Mouse (Mus musculus) cerebral cortex, adult 2 months (tissue): Measurements from ENCODE around the gene Snd1.

ENCODE experiments used
- WGBS: fragments of 180-500 bp; shearing (Covaris S2); methylation state at CpG from one replicate; pipeline ENCODE4 v1.1.7; 2018; 5-methylcytosine and 5-hydroxymethylcytosine counted together

The Snd1 gene

DNA sequence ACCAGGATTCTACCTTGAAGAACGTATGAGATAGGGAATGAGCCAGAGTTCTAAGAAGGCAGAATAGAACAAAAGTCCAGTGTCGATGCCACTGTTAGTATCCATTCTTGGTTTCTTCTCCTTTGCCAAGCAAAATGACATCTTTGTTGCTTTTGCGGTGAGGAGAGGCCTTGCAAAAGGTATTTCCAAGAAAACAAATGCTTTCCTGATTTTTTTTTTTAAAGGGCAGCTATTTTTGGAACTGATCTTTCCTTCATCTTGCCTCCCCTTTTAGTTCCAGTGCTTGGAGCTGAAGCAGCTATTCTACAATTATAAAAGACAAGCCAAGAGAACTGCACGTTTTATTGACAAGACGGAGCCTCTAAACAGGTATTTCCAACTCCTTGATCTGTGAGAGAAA, at the start of gene Snd1:
Gene Snd1, plus strand, starts transcription at position 301 of the 400 bp plus-strand sequence.
- 81% methylated on average over 5 of the region's 5 CpGs for WGBS

DNA sequence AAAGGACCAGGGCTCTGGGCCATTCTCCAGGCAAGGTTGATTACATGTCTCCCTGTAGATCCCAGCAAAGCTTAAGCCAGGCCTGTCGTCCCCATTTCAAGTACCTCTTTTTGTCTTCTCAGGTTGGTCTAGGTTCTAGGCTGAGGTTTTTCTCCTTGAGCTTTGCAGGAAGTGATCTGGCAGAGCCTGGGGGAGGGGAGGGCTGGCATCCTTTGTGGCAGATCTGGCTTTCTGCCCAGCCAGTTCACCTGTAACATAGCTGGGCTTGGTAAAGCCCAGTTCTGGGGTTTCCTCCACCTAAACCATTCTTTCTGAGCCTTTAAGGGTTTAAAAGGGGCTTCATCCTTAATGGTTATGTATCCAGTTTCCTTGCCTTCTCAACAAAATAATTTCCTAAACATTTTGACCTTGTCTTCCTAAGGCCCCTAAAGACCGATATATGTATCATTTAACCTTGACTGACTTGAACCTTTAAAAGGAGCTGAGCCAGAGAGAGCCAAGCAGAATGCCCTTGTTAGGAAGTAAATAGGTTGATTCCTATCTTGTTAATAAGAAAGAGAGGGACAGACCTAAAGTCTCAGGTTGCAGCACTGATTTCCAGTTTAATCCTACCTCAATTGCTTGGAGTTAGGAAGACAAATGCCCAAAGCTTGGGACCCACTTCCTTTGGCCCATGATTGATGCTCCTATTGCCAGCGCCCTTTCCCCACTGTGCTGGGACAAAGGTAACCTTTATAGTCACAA, 47.7 kb upstream of the Snd1 start, which contains the start of gene Fscn3:
Gene Fscn3, plus strand, starts transcription at position 694 of the 744 bp plus-strand sequence.
- 78% methylated on average over 3 of the region's 3 CpGs for WGBS

DNA sequence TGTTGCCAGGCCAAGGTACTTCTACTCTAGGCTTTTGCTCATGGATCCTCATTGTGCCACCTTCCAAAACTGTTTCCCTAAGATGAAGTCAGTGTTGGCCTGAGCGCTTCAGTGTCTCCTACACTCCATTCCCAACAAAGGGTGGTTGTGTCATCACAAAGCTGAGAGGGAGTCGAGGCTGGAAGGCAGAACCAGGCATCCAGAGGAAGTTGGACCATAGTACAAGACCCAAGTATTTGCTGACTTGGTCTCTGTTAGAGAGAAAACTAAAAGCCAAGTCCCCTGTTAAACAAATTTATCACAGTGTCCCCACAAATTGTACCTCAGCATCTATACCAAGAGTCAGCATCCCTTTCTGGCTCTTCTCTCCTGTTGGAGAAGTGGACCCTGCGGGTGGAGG, 46.6 kb upstream of the Snd1 start, which contains the start of gene Gcc1:
Gene Gcc1, minus strand, starts transcription at position 101 of the 400 bp plus-strand sequence.
- WGBS, result 75% methylated on average over 3 of the region's 3 CpGs

DNA sequence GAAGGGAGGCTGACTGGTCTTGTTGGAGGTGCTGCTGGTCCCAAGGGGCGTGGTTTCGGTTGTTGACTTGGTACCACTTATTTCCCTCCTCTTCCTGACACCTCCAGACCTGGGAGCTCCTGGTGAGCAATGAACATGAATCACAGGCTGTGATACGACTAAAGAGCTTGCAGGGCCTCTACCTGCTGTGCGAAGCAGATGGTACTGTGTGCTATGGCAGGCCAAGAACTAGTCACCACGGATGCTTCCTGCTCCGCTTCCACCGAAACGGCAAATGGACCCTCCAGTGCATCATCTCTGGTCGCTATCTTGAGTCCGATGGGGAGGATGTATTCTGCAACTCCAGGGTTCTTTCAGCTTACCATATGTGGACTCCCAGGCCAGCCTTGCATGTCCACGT, 45.1 kb upstream of the Snd1 start:
- 87% methylated on average over 11 of the region's 11 CpGs for WGBS

DNA sequence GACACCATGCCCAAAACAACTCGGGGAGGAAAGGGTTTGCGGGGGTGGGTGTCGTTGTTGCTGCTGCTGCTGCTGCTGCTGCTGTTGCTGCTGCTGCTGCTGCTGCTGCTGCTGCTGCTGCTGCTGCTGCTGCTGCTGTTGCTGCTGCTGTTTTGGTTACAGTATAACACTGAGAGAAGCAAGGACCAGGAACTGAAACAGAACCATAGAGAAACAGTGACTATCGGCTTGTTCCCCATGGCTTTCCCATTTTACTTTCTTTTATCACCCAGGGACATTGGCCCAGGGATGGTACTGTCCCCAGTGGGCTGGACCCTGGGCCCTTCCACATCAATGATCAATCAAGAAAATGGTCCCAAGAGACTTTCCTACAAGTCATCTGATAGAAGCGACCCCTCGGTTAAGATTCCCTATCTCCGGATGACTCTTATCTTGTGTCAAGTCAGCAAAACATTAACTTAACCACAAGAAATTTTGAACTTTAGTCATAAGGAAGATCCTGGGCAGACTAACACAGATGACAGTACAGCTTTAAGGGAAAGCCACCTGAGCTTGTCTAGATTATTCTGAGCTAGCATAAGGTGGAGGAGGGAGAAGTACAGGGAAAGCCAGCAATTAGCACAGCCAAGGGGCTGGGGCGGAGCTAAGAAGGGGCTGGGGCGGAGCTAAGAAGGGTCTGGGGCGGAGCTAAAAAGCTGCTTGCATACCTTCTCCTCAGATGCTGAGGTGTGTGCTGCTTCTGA, 44.0 kb upstream of the Snd1 start:
- 80% methylated on average over 10 of the region's 10 CpGs for WGBS

DNA sequence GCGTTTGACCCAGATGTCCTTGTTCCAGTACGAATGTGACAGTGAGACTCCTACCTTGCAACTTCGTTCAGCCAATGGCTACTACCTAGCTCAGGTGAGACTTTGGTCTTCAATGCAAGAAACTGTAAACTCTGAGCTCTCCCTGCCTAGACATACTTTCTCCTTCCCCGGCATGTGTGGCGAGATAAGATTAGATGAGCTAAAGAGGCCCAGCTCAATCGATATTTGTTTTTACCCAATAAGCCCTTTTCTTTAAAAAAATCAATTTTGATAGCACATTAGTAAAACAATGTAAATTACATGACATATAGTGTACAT, 43.4 kb upstream of the Snd1 start:
- 87% methylated on average over 6 of the region's 6 CpGs for WGBS

DNA sequence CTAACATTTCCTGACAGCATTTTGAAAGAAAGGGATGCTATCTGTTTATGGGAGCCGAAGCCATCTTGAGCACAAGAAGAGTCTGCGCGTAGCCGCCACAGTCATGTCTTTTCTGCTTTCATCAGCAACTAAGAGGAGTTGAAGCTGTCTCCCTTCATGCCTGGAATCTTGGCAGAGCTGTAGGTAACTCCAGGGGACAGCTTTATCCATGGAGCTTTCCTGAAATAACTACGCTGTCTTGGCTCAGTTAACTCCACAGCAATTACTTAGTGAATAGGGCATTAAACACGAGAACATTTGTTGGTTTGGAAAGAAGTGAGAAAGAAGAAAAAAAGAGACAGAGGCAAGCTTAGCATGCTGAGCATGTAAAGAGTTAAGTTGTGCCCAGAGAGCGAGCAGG, 27.0 kb upstream of the Snd1 start:
- 41% methylated on average over 7 of the region's 7 CpGs for WGBS

DNA sequence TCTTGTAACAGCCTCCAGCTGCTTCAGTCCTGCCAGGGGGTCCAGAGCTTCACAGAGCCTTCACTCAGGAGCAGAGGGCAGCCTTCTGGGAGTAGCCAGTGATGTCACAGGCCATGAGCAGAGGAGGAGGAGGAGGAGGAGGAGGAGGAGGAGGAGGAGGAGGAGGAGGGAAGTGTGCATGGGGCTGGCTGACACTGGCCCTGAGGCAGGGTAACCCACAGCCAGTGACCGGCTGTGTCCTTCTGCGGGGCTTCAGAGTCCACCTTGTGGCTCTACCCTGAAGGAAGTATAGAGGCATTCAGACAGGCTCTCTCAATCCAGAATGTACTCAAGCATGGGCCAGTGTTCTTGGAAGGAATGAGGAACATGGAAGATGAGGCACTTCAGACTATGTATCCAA, 25.7 kb upstream of the Snd1 start, which contains the start of gene Pax4:
Gene Pax4, minus strand, starts transcription at position 101 of the 400 bp plus-strand sequence.
- WGBS, result 84% methylated on average over 2 of the region's 2 CpGs

DNA sequence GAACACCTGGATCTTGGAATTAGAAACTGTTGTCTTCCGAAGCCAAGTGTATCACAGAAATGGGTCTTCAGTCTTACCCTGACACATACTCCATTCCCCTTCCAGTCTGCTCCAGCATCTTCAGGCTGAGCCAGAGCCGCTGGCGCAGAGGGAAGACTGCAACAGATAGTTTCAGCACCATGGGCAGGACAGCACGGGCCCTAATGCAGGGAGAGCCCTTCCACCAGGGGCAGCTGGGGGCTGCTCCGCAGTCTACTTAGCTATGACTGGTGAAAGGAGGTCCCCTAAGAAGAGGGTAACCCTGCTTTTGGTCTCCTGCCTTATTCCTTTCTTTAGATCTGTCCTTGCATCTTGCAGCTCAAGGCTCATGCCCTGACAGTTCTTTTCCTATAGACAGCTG, 24.5 kb upstream of the Snd1 start:
- WGBS, result 27% methylated on average over 5 of the region's 5 CpGs

DNA sequence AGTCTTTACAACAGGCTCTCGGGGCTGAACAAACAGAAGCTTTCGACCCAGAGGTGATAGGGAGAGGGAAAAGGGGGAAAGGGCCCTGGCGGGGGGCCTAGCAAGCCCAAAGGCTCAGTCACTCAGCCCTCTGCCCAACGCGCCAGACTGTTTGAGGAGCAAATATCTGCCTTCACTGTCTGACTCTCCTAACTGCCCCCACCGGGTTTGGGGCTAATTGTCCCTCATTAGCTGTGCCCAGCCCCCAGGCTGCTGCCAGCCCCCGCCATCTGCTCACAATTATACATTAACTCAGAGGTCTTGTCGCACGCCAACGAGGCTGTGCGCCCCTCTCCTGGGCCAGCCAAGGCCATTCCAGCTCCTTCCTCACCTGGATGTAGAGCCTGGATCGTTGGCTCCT, 24.0 kb upstream of the Snd1 start:
- WGBS, result 7% methylated on average over 12 of the region's 12 CpGs

DNA sequence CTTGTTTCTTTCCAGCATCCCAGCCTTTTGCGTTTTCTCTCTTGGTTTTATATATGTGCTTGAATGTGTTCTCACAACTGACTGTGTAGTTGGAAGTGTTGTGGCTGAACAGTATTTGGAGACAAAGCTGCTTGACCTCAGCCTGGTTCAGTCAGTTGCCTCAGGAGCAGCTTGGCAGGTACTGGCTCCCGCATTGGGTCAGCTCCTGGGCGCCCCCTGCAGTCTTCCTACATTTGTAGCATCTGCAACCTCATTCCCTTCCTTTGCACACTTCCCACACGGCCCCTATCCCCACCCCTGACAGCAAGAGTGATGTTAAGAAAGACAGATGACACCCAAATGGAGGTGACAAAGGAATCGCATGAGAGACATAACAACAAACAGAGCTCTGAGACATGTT, 14.4 kb upstream of the Snd1 start:
- WGBS, result 16% methylated on average over 5 of the region's 5 CpGs

DNA sequence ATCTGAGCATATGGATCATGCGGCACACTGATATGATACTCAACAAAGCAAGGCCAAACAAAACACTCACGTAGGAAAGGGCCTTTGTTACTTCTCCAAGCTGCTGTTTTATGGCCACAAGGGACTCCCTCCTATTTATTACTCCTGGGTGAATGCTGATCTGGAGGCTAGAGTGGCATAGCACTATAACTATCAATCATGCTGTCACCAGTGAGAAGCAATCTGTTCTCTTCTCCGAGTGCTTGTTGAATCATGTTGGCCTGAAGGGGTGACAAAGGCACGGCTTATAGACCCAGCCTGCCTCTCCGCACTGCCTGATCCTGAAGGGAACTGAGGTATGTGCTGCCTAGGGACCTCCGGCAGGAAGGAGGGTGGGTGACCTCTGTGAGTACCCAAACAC, 10.3 kb upstream of the Snd1 start:
- WGBS, result 75% methylated on average over 6 of the region's 6 CpGs

DNA sequence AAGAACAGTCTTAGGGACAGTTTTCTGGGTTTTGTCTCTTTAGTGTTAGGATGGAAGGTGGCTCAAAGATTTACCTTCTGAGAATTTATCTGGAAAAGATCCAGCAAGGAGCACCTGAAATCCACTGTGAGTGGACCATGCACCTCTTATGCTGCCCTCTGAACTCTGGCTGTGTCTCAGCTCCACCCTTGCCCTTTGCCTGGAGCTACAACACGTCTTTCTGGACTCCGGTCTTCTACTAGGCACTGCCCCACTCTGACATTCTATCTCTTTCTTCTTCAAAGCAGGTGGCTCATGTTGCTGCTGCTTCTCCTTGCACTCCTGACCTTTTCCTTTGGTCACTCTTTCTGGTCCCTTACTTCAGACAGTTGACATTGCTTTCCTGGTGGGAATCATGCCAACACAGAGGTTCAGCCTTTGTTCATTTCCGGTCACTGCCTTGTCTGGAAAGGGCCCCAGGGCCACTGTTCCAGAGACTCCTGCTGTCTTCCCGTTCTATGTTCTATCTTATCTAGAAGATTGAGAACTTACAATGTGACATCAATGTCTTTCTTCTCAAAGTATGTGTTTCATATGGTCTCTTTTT, 4.8 kb upstream of the Snd1 start:
- 78% methylated on average over 4 of the region's 4 CpGs for WGBS

DNA sequence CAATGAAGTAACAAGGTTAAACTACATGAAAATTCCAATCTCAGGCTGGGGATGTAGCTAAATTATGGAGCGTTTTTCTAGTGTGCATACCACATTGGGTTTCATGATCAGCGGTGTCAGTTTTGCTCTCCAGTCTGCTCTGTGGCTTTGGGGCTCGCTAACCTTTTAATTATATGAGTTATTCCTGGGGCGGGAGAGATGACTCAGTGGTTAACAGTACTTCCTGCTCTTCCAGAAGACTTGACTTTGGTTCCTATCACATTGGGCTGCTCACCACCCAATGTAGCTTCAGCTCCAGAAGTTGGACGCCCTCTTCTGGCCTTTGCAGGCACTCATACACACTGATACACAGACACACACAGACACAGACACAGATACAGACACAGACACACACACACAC, 4.3 kb upstream of the Snd1 start:
- 82% methylated on average over 5 of the region's 5 CpGs for WGBS

DNA sequence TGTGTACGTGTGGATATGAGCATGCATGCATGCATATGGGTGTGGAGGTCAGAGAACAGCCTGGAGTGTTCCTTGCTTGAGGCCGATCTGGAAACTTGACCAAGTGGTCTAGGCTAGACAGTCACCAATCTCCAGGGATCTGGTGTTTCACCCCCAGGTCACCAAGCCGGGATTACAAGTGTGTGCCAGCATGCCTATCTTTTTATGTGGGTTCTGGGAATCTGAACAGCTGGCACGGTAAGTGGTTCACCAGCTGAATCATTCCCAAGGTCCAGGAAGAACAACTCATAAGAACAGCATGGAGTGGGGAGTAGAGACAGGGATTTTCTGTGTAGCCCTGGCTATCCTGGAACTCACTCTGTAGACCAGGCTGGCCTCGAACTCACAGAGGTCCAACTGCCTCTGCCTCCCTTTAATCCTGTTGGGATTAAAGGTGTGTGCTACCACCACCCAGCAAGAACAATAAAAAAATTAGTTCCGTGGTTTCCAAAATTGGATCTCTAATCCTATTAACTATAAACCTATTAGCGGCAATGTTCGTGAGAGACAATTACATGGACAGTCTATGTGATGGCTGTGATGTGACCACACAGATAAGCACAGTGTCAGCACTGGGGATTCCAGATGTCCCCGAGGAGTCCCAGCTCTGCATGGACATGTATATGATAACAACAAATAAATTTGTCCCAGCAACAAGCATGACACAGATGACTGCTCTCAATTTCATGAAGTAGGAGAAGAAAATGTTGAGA, 3.5 kb upstream of the Snd1 start:
- WGBS, result 91% methylated on average over 9 of the region's 9 CpGs

DNA sequence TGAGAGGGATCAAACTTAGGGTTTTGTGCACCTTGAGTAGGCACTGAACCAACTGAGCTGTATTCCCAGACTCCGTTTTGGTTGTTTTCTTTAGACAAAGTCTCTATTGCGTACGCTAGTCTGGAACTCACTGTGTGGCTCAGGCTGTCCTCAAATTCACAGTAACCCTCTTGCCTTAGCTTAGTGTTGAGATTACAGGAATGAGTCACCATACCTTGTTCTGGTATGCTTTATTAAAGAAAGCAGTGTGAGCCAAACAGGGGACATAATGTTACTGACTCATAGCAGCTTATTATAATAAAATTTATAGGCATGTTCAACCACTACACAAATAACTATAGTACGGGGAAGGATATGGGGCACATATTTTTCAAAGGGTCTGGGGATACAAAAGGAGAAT, 728 bp upstream of the Snd1 start:
- 87% methylated on average over 4 of the region's 4 CpGs for WGBS

DNA sequence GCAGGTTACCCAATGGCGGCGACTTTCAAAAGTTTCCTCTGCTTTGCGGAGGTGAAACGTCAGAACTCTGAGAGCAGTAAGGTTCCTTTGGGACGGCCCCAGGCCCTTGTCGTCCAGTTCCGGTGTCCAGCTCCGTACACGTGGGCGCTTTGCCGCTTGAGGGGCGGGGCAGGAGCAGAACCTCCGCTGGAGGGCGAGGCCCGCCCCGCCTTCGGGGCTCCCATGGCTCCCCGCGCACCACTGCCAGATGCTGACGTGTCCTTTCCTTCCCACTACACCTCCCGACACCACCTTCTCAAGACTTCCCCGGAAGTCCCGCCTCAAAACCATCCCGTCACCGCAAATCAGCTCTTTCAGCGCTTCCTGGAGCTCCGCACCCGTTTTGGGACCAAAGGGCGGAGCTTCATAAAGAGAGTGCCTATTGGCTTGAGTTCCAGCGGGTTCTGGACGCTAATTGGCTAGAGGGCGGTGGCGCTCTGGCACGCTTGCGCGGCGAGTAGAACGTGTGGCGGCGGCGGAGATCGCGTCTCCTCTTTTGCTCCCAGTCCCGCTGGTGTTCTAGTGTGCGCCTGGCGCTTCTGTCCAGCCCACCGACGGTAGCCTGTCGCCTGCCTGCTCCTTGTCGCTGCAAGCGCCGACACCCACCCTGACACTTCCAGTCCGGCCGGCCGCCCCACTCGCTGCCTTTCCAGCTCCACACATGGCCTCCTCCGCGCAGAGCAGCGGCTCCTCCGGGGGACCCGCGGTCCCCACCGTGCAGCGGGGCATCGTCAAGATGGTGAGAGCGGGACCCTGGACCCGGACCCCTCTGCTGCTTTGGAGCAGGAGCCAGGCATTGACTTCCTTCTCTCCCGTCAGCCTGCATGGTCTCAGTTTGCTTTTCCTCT, 5.2 kb downstream of the Snd1 start:
- WGBS, result under 1% methylated on average over 68 of the region's 68 CpGs

DNA sequence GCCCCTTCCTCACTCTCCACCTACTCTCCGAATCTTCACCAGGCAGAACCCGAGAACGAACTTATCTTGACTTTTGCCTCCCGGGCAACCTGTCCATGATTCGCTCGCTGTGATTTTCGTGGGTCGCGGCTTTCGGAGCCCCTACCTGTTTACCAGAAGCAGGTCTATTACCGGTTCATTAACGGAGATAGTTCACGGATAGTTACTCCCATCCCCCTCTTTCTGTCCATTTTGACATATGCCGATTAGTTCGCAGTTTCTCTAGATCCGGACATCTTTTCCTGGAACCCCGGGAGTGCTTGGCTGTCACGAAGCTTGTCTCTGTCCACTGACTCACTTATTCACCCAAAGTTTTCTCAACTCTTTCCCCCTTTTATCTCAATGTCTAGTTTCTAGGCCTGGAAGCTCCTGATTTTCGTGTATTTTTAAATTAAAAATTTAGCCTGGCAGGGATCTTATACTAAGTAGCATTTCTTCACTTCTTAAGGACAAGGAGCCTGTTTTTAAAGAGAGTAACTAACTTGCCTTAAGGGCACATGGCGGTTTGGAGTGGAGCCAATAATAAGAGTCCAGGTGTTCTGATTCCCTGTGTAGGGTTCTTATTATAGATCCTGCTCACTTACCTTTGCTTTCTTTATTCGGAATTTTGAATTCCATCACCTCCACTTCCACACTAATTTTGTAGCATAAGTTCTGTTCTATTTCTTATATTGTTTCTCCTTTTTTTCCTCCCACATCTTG, 6.0 kb downstream of the Snd1 start:
- WGBS, result 6% methylated on average over 21 of the region's 21 CpGs

DNA sequence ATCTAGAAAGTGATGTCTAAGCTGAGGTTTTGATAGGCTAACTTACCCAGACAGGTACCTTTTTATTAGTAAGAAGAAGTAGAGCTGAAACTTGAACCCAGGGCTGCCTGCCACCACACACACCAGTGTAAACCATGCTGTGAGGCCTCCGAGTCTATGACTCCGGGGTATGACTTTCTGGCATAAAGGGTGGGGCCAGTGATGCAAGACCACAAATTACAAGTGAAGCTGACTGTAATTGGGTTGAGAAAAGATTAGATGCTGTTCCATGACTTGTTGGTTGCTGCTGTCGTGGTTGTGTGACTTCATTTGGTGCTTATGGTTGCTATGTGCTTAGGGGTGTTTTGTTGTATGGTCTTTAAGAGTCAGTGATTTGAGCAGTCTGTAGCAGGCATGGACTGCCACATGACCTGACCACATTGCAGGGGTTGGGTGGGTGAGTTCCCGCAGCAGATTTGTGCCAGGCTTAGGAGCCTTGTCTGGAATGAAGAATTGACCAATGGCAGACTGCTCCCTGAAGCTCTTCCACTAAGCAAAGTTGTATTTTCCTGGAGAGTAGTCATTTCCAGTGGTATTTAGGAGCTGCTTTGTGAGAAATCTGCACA, 7.9 kb downstream of the Snd1 start:
- WGBS, result 76% methylated on average over 4 of the region's 4 CpGs

DNA sequence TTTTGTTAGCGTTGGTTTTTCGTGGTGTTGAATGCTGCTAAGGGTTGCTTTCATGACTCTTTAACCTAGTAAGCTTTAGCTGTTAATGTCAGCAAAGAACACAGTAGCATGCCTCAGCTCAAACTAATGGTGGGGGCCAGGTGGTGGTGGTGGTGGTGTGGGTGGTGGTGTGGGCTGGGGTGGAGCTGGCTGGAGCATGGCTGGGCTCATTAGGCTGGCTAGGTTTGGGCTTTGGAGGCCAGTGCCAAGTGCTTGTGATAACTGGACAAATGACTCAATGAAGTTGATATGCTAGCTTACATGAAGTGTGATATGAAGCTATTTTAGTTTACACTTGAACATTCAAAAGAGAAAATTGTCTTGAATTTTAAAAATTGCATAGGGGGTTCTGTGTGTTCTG, 11.1 kb downstream of the Snd1 start:
- WGBS, result 78% methylated on average over 2 of the region's 2 CpGs
